Mouse (Mus musculus): Measurements from ENCODE around the gene Adarb2. TPM values are rescaled to one million over a fixed set of nuclear protein-coding genes. Genes with fewer than 3 reads are reported as not detected.

Gene Adarb2
- polyA plus RNA-seq, 1 experiment = 8.3 TPM

GRCm38 (mm10) chr13:8698451-8698850 is 495.8 kb downstream of the Adarb2 start:
- TF ChIP-seq POLR2A (IDR thresholded peaks at IDR 0.05; ENCODE audit: extremely low read depth, insufficient read depth, low read length) = no peak
- no peak for TF ChIP-seq CTCF (IDR thresholded peaks at IDR 0.05; ENCODE audit: extremely low read depth, insufficient read depth, low read length)
- H3K27ac ChIP-seq (ENCODE audit: insufficient read depth, low read length) = no peak overlapping the region
- H3K4me3 ChIP-seq (ENCODE audit: insufficient read depth, low read length) = no peak overlapping the region
- H3K4me1 ChIP-seq (ENCODE audit: control insufficient read depth, insufficient read depth, low read length) = no peaks in the 10 kb centered on the region

DNA sequence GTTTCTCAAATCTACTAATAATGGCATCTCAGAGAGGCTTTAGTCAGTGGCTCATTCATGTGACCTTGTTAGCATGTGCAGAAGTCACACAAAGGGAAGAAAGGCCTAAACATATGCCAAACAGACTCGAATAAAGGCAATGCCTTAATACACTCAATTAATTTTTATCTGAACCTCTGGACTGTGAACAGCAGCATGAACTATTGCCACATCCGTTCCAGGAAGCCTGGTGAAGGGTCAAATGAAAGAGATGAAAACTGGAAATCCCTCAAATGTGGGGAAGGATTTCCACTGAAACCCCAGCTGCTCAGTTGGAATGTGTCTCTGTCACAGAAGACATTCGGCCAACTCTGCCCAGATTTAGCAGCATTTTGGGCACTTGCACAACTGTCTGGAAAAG is 497.2 kb downstream of the Adarb2 start:
- H3K4me1 ChIP-seq (ENCODE audit: control insufficient read depth, insufficient read depth, low read length) = no peaks in the 10 kb centered on the region
- H3K27ac ChIP-seq (ENCODE audit: insufficient read depth, low read length) = no peak overlapping the region
- TF ChIP-seq CTCF (IDR thresholded peaks at IDR 0.05; ENCODE audit: extremely low read depth, insufficient read depth, low read length) = no peak
- no peak for TF ChIP-seq POLR2A (IDR thresholded peaks at IDR 0.05; ENCODE audit: extremely low read depth, insufficient read depth, low read length)
- no peak overlapping the region for H3K4me3 ChIP-seq (ENCODE audit: insufficient read depth, low read length)

DNA sequence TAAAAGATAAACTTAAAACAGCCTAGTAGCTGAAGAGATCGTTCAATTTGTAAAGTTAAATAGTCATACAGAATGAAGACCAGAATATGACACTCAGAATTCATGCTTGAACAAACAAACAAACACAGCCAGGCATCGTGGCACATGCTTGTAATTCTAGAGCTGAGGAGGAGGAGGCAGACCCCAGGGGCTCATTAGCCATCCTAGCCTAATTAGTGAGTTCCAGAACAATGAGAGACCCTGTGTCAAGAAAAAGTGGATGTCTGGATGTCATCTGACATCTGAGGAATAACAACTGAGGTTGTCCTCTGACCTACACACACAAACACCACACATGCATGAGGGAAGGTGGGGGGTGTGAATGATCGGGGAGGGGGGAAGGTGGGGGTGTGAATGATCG is 498.3 kb downstream of the Adarb2 start:
- TF ChIP-seq CTCF (IDR thresholded peaks at IDR 0.05; ENCODE audit: extremely low read depth, insufficient read depth, low read length) = no peak
- TF ChIP-seq POLR2A (IDR thresholded peaks at IDR 0.05; ENCODE audit: extremely low read depth, insufficient read depth, low read length) = no peak
- Histone ChIP-seq H3K27ac (ENCODE audit: insufficient read depth, low read length) (no peak overlapping the region), H3K4me1 (ENCODE audit: control insufficient read depth, insufficient read depth, low read length) (no peaks in the 10 kb centered on the region), H3K4me3 (ENCODE audit: insufficient read depth, low read length) (no peak overlapping the region)

GRCm38 (mm10) chr13:8705296-8705695 is 502.6 kb downstream of the Adarb2 start:
- TF ChIP-seq POLR2A (IDR thresholded peaks at IDR 0.05; ENCODE audit: extremely low read depth, insufficient read depth, low read length) = no peak
- TF ChIP-seq CTCF (IDR thresholded peaks at IDR 0.05; ENCODE audit: extremely low read depth, insufficient read depth, low read length) = no peak
- Histone ChIP-seq H3K27ac (ENCODE audit: insufficient read depth, low read length) (no peak overlapping the region), H3K4me1 (ENCODE audit: control insufficient read depth, insufficient read depth, low read length) (no peaks in the 10 kb centered on the region), H3K4me3 (ENCODE audit: insufficient read depth, low read length) (no peak overlapping the region)

DNA sequence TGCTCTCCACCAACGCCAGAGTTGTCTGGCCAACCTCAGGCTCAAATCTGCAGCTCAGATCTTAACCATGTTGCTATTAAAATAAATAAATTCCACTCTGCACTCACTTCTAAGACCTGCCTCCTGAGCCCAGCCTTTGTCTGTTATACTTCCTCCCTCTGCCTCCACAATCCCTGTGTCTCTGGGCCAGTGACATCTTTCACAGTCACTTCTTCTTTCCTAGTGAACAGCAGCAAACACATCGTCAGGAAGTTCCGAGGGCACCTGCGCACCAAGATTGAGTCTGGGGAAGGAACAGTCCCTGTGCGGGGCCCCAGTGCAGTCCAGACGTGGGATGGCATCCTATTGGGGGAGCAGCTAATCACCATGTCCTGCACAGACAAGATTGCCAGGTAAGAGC is 510.7 kb downstream of the Adarb2 start:
- H3K27ac ChIP-seq (ENCODE audit: insufficient read depth, low read length) = no peak overlapping the region

GRCm38 (mm10) chr13:8729972-8730645 is 527.4 kb downstream of the Adarb2 start:
- Histone ChIP-seq H3K4me3 (ENCODE audit: insufficient read depth, low read length) (no peak overlapping the region), H3K27ac (ENCODE audit: insufficient read depth, low read length) (no peak overlapping the region), H3K4me1 (ENCODE audit: control insufficient read depth, insufficient read depth, low read length) (no peaks in the 10 kb centered on the region)
- TF ChIP-seq POLR2A (IDR thresholded peaks at IDR 0.05; ENCODE audit: extremely low read depth, insufficient read depth, low read length) = no peak
- no peak for TF ChIP-seq CTCF (IDR thresholded peaks at IDR 0.05; ENCODE audit: extremely low read depth, insufficient read depth, low read length)

More for the DNA sequence above, 510.7 kb downstream of the Adarb2 start:
- Histone ChIP-seq H3K4me1 (ENCODE audit: control insufficient read depth, insufficient read depth, low read length) (no peaks in the 10 kb centered on the region), H3K4me3 (ENCODE audit: insufficient read depth, low read length) (no peak overlapping the region)
- no peak for TF ChIP-seq CTCF (IDR thresholded peaks at IDR 0.05; ENCODE audit: extremely low read depth, insufficient read depth, low read length)

DNA sequence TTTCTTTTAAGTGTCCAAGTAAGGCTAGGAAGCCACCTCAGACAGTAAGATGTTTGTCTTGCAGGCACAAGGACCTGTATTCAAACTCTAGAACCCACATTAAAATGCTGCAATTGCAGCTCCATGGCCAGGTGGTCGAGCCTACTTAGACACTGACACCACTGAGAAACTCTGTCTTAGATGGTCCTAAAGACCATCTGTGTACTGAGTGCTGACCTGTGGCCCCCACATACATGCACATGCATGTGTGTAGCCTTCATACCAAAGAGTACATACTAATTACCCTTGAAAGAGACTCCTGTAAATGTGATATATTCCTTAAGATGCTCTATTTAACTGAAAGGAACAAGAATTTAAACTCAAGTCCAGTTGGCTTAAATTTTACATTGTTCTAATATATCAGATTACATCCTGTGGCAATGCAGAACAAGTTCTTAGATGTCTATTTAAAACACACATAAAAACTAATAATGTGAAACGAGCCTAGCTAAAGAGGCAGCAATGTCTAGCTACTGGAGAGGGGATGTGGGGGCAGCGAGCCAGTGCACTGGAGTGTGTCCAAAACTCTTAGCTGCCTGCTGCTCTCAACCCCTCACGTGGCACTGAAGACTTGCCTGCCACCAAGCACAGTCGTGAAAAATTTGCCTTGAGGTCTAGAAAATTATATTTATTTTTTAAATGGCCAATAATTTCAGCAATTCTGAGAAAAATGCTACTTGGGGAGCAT is 534.6 kb downstream of the Adarb2 start:
- H3K4me1 ChIP-seq (ENCODE audit: control insufficient read depth, insufficient read depth, low read length) = no peaks in the 10 kb centered on the region
- TF ChIP-seq CTCF (IDR thresholded peaks at IDR 0.05; ENCODE audit: extremely low read depth, insufficient read depth, low read length) (no peak), POLR2A (IDR thresholded peaks at IDR 0.05; ENCODE audit: extremely low read depth, insufficient read depth, low read length) (no peak)
- no peak overlapping the region for H3K27ac ChIP-seq (ENCODE audit: insufficient read depth, low read length)
- no peak overlapping the region for H3K4me3 ChIP-seq (ENCODE audit: insufficient read depth, low read length)

DNA sequence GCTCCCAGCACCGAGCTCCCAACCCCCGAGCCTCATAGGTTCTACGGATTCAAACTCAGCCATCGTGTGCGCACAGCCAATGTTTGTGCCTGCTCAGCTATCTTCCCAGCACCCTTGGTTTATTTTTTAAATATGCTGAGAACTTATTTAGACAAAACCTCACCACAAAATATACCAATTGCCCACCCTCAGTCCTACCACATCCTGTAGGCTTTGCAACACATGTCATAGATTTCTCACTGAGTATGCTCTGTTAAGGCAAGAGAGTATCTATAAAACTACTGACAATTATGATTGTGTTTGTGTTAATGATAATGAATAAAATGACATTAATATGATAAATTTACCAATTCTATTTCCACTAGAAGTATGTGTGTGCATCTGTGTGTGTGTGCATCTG is 540.1 kb downstream of the Adarb2 start:
- H3K27ac ChIP-seq (ENCODE audit: insufficient read depth, low read length) = no peak overlapping the region
- TF ChIP-seq CTCF (IDR thresholded peaks at IDR 0.05; ENCODE audit: extremely low read depth, insufficient read depth, low read length) (no peak), POLR2A (IDR thresholded peaks at IDR 0.05; ENCODE audit: extremely low read depth, insufficient read depth, low read length) (no peak)
- peaks cover 2% of the 10 kb centered on the region; the same call in 1 of the 2 replicates for H3K4me1 ChIP-seq (ENCODE audit: control insufficient read depth, insufficient read depth, low read length)
- H3K4me3 ChIP-seq (ENCODE audit: insufficient read depth, low read length) = no peak overlapping the region

DNA sequence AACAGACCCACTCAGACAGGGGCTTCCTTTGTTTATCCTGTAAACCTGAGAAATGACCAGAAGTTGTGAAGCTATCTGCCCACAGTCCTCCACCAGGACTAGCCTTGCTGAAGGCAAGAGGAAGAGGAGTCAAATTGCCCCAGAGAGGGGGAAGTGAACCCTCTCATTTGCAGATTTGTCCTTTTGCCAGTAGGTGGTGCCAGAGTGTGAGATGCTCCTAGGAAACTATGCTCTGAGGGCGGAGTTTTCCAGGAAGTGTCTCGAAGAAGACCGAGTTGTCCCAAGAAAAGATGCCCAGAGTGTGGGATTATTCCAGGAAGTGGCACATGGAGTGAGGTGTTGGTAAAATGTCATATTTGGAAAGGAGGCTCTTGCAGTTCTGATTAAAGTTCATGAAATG is 541.9 kb downstream of the Adarb2 start:
- Histone ChIP-seq H3K4me1 (ENCODE audit: control insufficient read depth, insufficient read depth, low read length) (peaks cover 2% of the 10 kb centered on the region; the same call in 1 of the 2 replicates), H3K27ac (ENCODE audit: insufficient read depth, low read length) (no peak overlapping the region), H3K4me3 (ENCODE audit: insufficient read depth, low read length) (no peak overlapping the region)
- TF ChIP-seq POLR2A (IDR thresholded peaks at IDR 0.05; ENCODE audit: extremely low read depth, insufficient read depth, low read length) (no peak), CTCF (IDR thresholded peaks at IDR 0.05; ENCODE audit: extremely low read depth, insufficient read depth, low read length) (peak; percentile 43; the same call in 1 of the 2 replicates)

GRCm38 (mm10) chr13:8745596-8745995 is 542.9 kb downstream of the Adarb2 start:
- TF ChIP-seq POLR2A (IDR thresholded peaks at IDR 0.05; ENCODE audit: extremely low read depth, insufficient read depth, low read length) = no peak
- TF ChIP-seq CTCF (IDR thresholded peaks at IDR 0.05; ENCODE audit: extremely low read depth, insufficient read depth, low read length) = no peak
- Histone ChIP-seq H3K27ac (ENCODE audit: insufficient read depth, low read length) (no peak overlapping the region), H3K4me1 (ENCODE audit: control insufficient read depth, insufficient read depth, low read length) (peaks cover 2% of the 10 kb centered on the region; the same call in 1 of the 2 replicates), H3K4me3 (ENCODE audit: insufficient read depth, low read length) (no peak overlapping the region)
